Mouse (Mus musculus) heart, postnatal 0 days (tissue): ENCODE data around the gene Gm26602. TPM values are rescaled to one million over a fixed set of nuclear protein-coding genes. Genes with fewer than 3 reads are reported as not detected.

Experiments used
- ATAC-seq: fragments of 200-750 bp; cut with Nextera tagmentation; 2 replicates; pipeline ENCODE4 v1.8.0; 2017; ENCODE audit warnings: low read depth, moderate number of reproducible peaks, moderate library complexity; ENCODE audit not compliant: insufficient read depth
- DNase-seq: peaks from one replicate; pipeline ENCODE4 v3.0.0-alpha.2; 2016; ENCODE audit warnings: low spot score
- H3K27ac ChIP-seq: fragments of 300-500 bp; sonication (generic); 2 replicates; pipeline ENCODE4 v1.5.1; 2014; ENCODE audit warnings: low read depth, mild to moderate bottlenecking
- H3K27me3 ChIP-seq: fragments of 300-500 bp; sonication (generic); 2 replicates; pipeline ENCODE4 v1.6.1; 2014; ENCODE audit warnings: low read length, mixed read lengths; ENCODE audit not compliant: control insufficient read depth, insufficient read depth
- H3K36me3 ChIP-seq: fragments of 300-500 bp; sonication (generic); replicated peaks from 2 replicates; pipeline ENCODE4 v1.6.1; 2014; ENCODE audit warnings: low read length, mixed read lengths; ENCODE audit not compliant: control insufficient read depth, insufficient read depth
- H3K4me1 ChIP-seq: fragments of 300-500 bp; sonication (generic); 2 replicates; pipeline ENCODE4 v1.6.1; 2014; ENCODE audit warnings: antibody characterized with exemption; ENCODE audit not compliant: control insufficient read depth, insufficient read depth
- H3K4me2 ChIP-seq: fragments of 300-500 bp; sonication (generic); 2 replicates; pipeline ENCODE4 v1.6.1; 2014; ENCODE audit warnings: low read depth, mild to moderate bottlenecking, low read length, moderate library complexity
- H3K4me3 ChIP-seq: fragments of 300-500 bp; sonication (generic); 2 replicates; pipeline ENCODE4 v1.5.1; 2014; ENCODE audit warnings: low read depth, low read length
- H3K9ac ChIP-seq: fragments of 300-500 bp; sonication (generic); replicated peaks from 2 replicates; pipeline ENCODE4 v1.6.1; 2014; ENCODE audit warnings: low read depth, low read length, mixed read lengths
- H3K9me3 ChIP-seq: fragments of 300-500 bp; sonication (generic); replicated peaks from 2 replicates; pipeline ENCODE4 v1.6.1; 2016; ENCODE audit warnings: low read length; ENCODE audit not compliant: control insufficient read depth
- CTCF ChIP-seq: IDR thresholded peaks from 2 replicates; pipeline ENCODE4 v1.5.1; 2016; ENCODE audit warnings: antibody characterized with exemption, control low read depth, low read depth
- EP300 ChIP-seq: IDR thresholded peaks from 2 replicates; pipeline ENCODE4 v1.6.1; 2016; ENCODE audit warnings: antibody characterized with exemption, low read depth
- WGBS: fragments of 180-500 bp; shearing (Covaris S2); extraction: QIAGEN DNeasy Blood & Tissue Kit; methylation state at CpG from one replicate; pipeline ENCODE4 v1.1.7; 2014; 5-methylcytosine and 5-hydroxymethylcytosine counted together
- polyA plus RNA-seq: library from polyadenylated mRNA; unstranded; fragments of >200 nt; fragmentation: Nextera tagmentation; extraction: Ambion mirVana; gene quantifications from 2 replicates; pipeline ENCODE4 v1.2.1, GENCODE M21; 2015
- total RNA-seq: library from RNA; depleted of rRNA; stranded (reverse); fragments of >200 nt; gene quantifications from 2 replicates; pipeline ENCODE4 v1.2.3, GENCODE M21; 2014; ENCODE audit warnings: low replicate concordance

The Gm26602 gene
- total and polyA plus RNA-seq, 2 experiments from 2014 or later, result 4.0 TPM; not detected in 1

GRCm38 (mm10) chr10:79925785-79926490 is 15.3 kb downstream of the Gm26602 start:
- H3K9me3 ChIP-seq, result no peaks in the 10 kb centered on the region
- ATAC-seq, result no peak
- H3K27ac ChIP-seq, result no peak overlapping the region
- TF ChIP-seq EP300 (no peak), CTCF (no peak)
- WGBS, result 6% methylated on average over 14 of the region's 15 CpGs
- H3K9ac ChIP-seq, result peak overlapping the region; percentile 86
- peaks cover 23% of the 10 kb centered on the region; the same call in 1 of the 2 replicates for H3K4me1 ChIP-seq
- H3K4me3 ChIP-seq, result peak overlapping the region; percentile 88
- peaks cover 24% of the 10 kb centered on the region for H3K27me3 ChIP-seq
- 0 out of 2 replicates have a peak, but pooled peaks cover 3% of the 10 kb centered on the region for H3K36me3 ChIP-seq
- H3K4me2 ChIP-seq, result peak overlapping the region; percentile 95
- no peak for DNase-seq

- 0 out of 2 replicates have a peak, but pooled peaks cover 7% of the 10 kb centered on the region for H3K36me3 ChIP-seq
- under 1% methylated on average over 63 of the region's 63 CpGs for WGBS
- peaks cover 19% of the 10 kb centered on the region; the same call in 1 of the 2 replicates for H3K4me1 ChIP-seq
- peak within 1 kb of the TSS; percentile 86 for H3K27ac ChIP-seq
- ATAC-seq (peak; percentile 77), DNase-seq (peak; percentile 89)
- peak within 1 kb of the TSS; percentile 88 for H3K4me3 ChIP-seq
- peak within 1 kb of the TSS; percentile 86 for H3K9ac ChIP-seq
- peaks cover 17% of the 10 kb centered on the region for H3K27me3 ChIP-seq
- TF ChIP-seq CTCF, result no peak
- no peak for TF ChIP-seq EP300
- peak within 1 kb of the TSS; percentile 95 for H3K4me2 ChIP-seq
- H3K9me3 ChIP-seq, result no peaks in the 10 kb centered on the region
Measured at GRCm38 (mm10) chr10:79926491-79927323, 16.1 kb downstream of the Gm26602 start, which contains the start of gene Arid3a. Gene Arid3a, plus strand, starts transcription at chr10:79927043.

GRCm38 (mm10) chr10:79927324-79928029 is 16.8 kb downstream of the Gm26602 start:
- DNase-seq (no peak), ATAC-seq (peak; percentile 28)
- H3K27ac ChIP-seq, result peak overlapping the region; percentile 86
- peaks cover 9% of the 10 kb centered on the region for H3K27me3 ChIP-seq
- peak overlapping the region; percentile 86 for H3K9ac ChIP-seq
- WGBS, result under 1% methylated on average over 52 of the region's 54 CpGs
- H3K4me3 ChIP-seq, result peak overlapping the region; percentile 88
- 0 out of 2 replicates have a peak, but pooled peaks cover 7% of the 10 kb centered on the region for H3K36me3 ChIP-seq
- TF ChIP-seq CTCF (no peak), EP300 (no peak)
- peaks cover 19% of the 10 kb centered on the region for H3K4me1 ChIP-seq
- no peaks in the 10 kb centered on the region for H3K9me3 ChIP-seq
- H3K4me2 ChIP-seq, result peak overlapping the region; percentile 95

- H3K4me1 ChIP-seq, result peaks cover 25% of the 10 kb centered on the region
Measured at GRCm38 (mm10) chr10:79928030-79928694, 17.5 kb downstream of the Gm26602 start.

More at GRCm38 (mm10) chr10:79928030-79928694, 17.5 kb downstream of the Gm26602 start:
- Histone ChIP-seq H3K36me3 (0 out of 2 replicates have a peak, but pooled peaks cover 7% of the 10 kb centered on the region), H3K4me2 (peak overlapping the region; percentile 95), H3K27me3 (peaks cover 2% of the 10 kb centered on the region; the same call in 1 of the 2 replicates), H3K9ac (peak overlapping the region; percentile 86), H3K4me3 (peak overlapping the region; percentile 88), H3K27ac (peak overlapping the region; percentile 86), H3K9me3 (no peaks in the 10 kb centered on the region)
- WGBS, result 2% methylated on average over 26 of the region's 29 CpGs
- DNase-seq, result no peak
- ATAC-seq, result no peak
- TF ChIP-seq EP300, result no peak
